Mouse (Mus musculus) kidney, adult 2 months (tissue): ENCODE measurements at regions not wholly inside any gene's neighbourhood (a gene's known extent, or its start where the extent isn't known, plus 50 kb on each side); places are given as distances from the start of the nearest gene placed in this dataset.

Source experiments
- CTCF ChIP-seq: fragments of 200-500 bp; conservative IDR thresholded peaks from 2 replicates; pipeline ENCODE4 v1.5.1; 2011; ENCODE audit warnings: low read depth, mild to moderate bottlenecking, control low read depth, low read length, moderate library complexity, mixed read lengths; ENCODE audit not compliant: insufficient read depth, insufficient read length
- POLR2A ChIP-seq: fragments of 200-500 bp; IDR thresholded peaks from one replicate; pipeline ENCODE4 v1.6.1; 2011; ENCODE audit warnings: low read depth, low read length, control low read depth

- no peak for TF ChIP-seq CTCF
- no peak for TF ChIP-seq POLR2A
Observed at GRCm38 (mm10) chr14:82607631-82608030, 1835.7 kb upstream of the Pcdh17 start.
